Mouse (Mus musculus) stomach, embryonic 16.5 days (tissue): ENCODE results near the gene Dedd. TPM values are rescaled to one million over a fixed set of nuclear protein-coding genes. Genes with fewer than 3 reads are reported as not detected.
A peak's percentile ranks its signal among the peaks of the same experiment; 100 is the strongest.

ENCODE experiments used
- ATAC-seq: fragments of 200-750 bp; cut with Nextera tagmentation; 2 replicates; pipeline ENCODE4 v1.8.0; 2017; ENCODE audit warnings: moderate number of reproducible peaks, moderate TSS enrichment; ENCODE audit not compliant: insufficient read depth, low FRiP score
- H3K27ac ChIP-seq: fragments of 300-500 bp; sonication (generic); 2 replicates; pipeline ENCODE4 v1.5.1; 2014; ENCODE audit warnings: low read length
- H3K27me3 ChIP-seq: fragments of 300-500 bp; sonication (generic); 2 replicates; pipeline ENCODE4 v1.6.1; 2014; ENCODE audit warnings: low read length, control low read depth, mixed read lengths; ENCODE audit not compliant: control insufficient read depth, insufficient read depth
- H3K36me3 ChIP-seq: fragments of 300-500 bp; sonication (generic); 2 replicates; pipeline ENCODE4 v1.6.1; 2014; ENCODE audit warnings: low read length; ENCODE audit not compliant: control insufficient read depth, insufficient read depth
- H3K4me1 ChIP-seq: fragments of 300-500 bp; sonication (generic); 2 replicates; pipeline ENCODE4 v1.6.1; 2014; ENCODE audit warnings: low read length, control low read depth, mixed read lengths; ENCODE audit not compliant: control insufficient read depth, insufficient read depth
- H3K4me2 ChIP-seq: fragments of 300-500 bp; sonication (generic); 2 replicates; pipeline ENCODE4 v1.6.1; 2014; ENCODE audit warnings: low read depth, low read length, mixed read lengths
- H3K4me3 ChIP-seq: fragments of 300-500 bp; sonication (generic); replicated peaks from 2 replicates; pipeline ENCODE4 v1.5.1; 2014; ENCODE audit warnings: mild to moderate bottlenecking, low read length
- H3K9ac ChIP-seq: fragments of 300-500 bp; sonication (generic); 2 replicates; pipeline ENCODE4 v1.6.1; 2014; ENCODE audit warnings: low read length
- H3K9me3 ChIP-seq: fragments of 300-500 bp; sonication (generic); replicated peaks from 2 replicates; pipeline ENCODE4 v1.6.1; 2016; ENCODE audit warnings: low read length, control low read depth; ENCODE audit not compliant: control insufficient read depth
- WGBS: fragments of 180-500 bp; shearing (Covaris S2); extraction: QIAGEN DNeasy Blood & Tissue Kit; methylation state at CpG from one replicate; pipeline ENCODE4 v1.1.7; 2014; 5-methylcytosine and 5-hydroxymethylcytosine counted together
- polyA plus RNA-seq: library from polyadenylated mRNA; unstranded; fragments of >200 nt; fragmentation: Nextera tagmentation; extraction: Ambion mirVana; gene quantifications from 2 replicates; pipeline ENCODE4 v1.2.1, GENCODE M21; 2015

Gene Dedd
- polyA plus RNA-seq: 48.0 and 54.7 TPM in 2 replicates

DNA sequence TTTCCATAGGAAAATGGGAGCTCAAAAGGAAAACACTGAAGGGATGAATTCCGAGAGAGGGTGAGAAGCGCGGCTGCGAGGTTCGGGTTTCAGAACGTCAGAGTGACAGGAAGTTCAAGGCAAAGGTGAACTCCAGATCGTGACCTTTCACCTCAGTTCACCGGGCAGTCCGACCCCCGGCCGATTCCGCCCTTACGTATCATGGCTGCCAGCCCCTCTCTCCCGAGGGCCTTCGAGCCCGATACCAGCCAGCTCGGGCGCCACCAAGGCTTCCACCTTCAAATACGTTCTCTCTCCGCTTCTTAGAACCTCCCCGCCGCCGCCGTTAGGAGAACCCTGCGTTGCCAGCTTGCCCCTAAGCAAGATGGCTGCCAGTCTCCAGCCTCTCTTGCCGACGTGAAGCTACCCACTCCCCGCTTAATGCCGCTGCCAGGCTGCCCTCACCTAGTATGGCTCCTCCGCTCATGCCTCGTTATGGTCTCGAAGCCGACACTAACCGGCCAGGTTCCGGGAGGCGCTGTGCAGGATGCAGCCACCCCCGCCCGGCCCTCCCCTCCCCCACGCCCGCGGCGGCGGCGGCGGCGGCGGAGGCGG lies at the start of gene Dedd:
Gene Dedd, plus strand, starts transcription at position 307 of the 594 bp plus-strand sequence.
- peak within 1 kb of the TSS; percentile 98 for H3K9ac ChIP-seq
- H3K27ac ChIP-seq: peak within 1 kb of the TSS; percentile 99
- peak within 1 kb of the TSS; percentile 79 for H3K4me3 ChIP-seq
- H3K36me3 ChIP-seq: no peaks in the 10 kb centered on the region
- peaks cover 27% of the 10 kb centered on the region for H3K4me1 ChIP-seq
- H3K4me2 ChIP-seq: peak within 1 kb of the TSS; percentile 92
- no peaks in the 10 kb centered on the region for H3K9me3 ChIP-seq
- peak; percentile 92 for ATAC-seq
- no peaks in the 10 kb centered on the region for H3K27me3 ChIP-seq
- WGBS: under 1% methylated on average over 46 of the region's 48 CpGs

DNA sequence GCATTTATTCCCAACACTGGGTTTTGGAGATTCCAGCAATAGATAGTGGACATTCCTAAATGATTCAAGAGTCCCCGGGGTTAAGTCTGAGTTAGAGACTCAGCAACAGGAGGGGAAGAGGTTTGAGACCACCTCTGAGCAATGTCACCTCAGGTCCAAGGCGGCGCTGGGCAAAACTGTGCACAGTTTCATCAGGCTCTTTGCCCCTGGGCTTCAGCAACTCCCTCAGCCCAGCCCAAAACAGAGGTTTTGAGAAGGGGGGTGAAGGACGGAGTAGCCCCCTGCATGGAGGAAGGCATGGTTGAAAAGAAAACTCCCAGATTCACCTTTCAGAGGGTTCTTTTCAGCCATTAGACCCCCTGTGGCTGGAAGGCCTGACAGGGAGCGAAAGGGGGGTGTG lies 49.2 kb upstream of the Dedd start:
- WGBS: 67% methylated on average over 5 of the region's 5 CpGs
- Histone ChIP-seq H3K36me3 (peaks cover 24% of the 10 kb centered on the region), H3K9ac (peak overlapping the region; percentile 70), H3K4me2 (peak overlapping the region; percentile 63), H3K4me3 (peak overlapping the region; percentile 78), H3K4me1 (peaks cover 16% of the 10 kb centered on the region), H3K27ac (no peak overlapping the region), H3K9me3 (no peaks in the 10 kb centered on the region), H3K27me3 (no peaks in the 10 kb centered on the region)
- no peak for ATAC-seq

DNA sequence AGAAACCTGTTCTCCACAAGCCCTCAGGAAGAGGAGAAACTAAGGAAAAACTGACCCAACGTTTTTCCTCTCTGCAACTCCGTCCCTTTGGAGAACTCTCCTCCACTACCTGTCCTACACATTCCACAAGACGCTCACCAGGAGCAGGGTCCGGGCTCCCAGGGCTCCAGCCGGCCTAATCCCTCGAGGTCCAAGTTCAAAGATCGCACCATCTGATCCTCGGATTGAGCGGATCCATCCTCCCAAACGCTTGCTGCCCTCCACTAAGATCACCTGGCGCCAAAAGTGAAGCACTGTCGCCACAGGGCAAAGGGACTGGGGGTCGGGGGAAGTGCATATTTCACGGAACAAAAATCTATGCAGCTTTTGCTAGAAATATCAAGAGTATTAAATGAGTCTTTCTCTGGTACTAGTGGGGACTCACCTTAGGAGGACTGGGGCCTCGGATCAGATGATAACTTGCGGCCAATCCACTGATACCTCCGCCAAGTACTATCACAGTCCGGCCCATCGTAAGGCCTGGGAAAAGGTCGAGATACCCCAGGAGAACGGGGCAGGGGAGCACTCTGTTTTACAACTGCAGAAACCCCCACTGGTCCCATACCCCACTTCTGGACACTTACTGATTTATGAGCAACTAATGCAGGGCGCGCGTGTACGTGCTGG lies 48.6 kb upstream of the Dedd start:
- Histone ChIP-seq H3K4me3 (peak overlapping the region; percentile 78), H3K27me3 (no peaks in the 10 kb centered on the region), H3K9ac (peak overlapping the region; percentile 70), H3K4me1 (peaks cover 16% of the 10 kb centered on the region), H3K9me3 (no peaks in the 10 kb centered on the region), H3K27ac (peak overlapping the region; percentile 69), H3K4me2 (peak overlapping the region; percentile 63), H3K36me3 (peaks cover 20% of the 10 kb centered on the region)
- ATAC-seq: peak; percentile 8; the same call in 1 of the 2 replicates
- WGBS: under 1% methylated on average over 25 of the region's 25 CpGs

DNA sequence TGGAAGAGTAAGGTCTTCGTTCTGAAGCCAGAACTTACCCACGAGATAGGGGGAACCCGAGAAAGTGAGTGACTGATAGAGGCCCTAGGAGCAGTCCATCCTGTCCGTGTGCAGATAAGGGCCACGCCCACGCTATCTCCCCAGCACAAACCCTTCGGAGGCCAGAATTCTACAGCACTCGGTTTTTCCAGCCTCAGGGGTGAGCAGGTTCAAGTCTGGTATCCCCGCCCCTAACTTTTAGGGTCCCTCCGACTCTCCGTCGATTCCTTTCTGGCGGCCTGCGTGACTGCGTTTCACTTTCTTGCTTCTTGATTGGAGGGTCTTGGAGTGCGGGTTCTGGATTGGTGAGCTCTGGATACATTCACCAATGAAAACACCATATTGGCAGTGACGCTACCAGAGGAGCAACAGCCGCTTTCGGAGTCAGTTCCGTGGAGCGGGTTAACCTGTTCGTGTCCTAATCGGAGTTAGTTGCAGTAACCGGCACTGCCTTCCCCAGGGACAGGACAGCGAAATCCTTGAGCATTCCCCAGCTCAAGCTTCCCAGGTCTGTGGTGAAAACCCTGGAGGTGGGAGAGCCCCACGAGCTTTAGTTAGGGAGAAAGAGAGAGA lies 47.9 kb upstream of the Dedd start, which contains the start of gene Ppox:
Gene Ppox, minus strand, starts transcription at position 271 of the 612 bp plus-strand sequence.
- peak; percentile 96 for ATAC-seq
- peaks cover 15% of the 10 kb centered on the region; the same call in 1 of the 2 replicates for H3K36me3 ChIP-seq
- under 1% methylated on average over 26 of the region's 26 CpGs for WGBS
- H3K4me1 ChIP-seq: peaks cover 16% of the 10 kb centered on the region
- H3K27ac ChIP-seq: peak within 1 kb of the TSS; percentile 87
- peak within 1 kb of the TSS; percentile 70 for H3K4me2 ChIP-seq
- peak within 1 kb of the TSS; percentile 73 for H3K9ac ChIP-seq
- H3K4me3 ChIP-seq: peak within 1 kb of the TSS; percentile 78
- no peaks in the 10 kb centered on the region for H3K27me3 ChIP-seq
- no peaks in the 10 kb centered on the region for H3K9me3 ChIP-seq

DNA sequence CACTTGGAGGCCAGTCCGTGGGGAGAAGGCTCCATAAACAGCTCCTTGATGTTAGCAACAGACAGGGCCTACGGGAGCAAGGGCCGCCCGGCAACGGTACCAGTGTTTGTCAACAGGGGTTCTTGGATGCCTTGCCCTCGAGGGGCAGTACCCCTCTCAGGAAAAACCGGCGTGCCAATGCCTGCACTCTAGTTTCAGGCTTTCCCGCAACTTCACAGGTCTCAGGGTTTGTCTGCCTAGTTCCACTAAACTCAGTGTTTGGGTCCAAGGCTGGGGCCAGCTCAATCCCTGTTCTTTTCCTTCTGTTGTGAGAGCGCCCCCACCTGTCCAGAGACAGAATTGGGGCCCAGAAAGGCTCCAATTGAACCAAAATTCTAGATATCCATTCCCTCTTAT lies 47.4 kb upstream of the Dedd start:
- 2% methylated on average over 10 of the region's 10 CpGs for WGBS
- Histone ChIP-seq H3K4me3 (peak overlapping the region; percentile 78), H3K27ac (peak overlapping the region; percentile 87), H3K9me3 (no peaks in the 10 kb centered on the region), H3K4me1 (peaks cover 18% of the 10 kb centered on the region), H3K4me2 (peak overlapping the region; percentile 70), H3K9ac (peak overlapping the region; percentile 73), H3K36me3 (peaks cover 12% of the 10 kb centered on the region; the same call in 1 of the 2 replicates), H3K27me3 (no peaks in the 10 kb centered on the region)
- peak; percentile 49 for ATAC-seq

DNA sequence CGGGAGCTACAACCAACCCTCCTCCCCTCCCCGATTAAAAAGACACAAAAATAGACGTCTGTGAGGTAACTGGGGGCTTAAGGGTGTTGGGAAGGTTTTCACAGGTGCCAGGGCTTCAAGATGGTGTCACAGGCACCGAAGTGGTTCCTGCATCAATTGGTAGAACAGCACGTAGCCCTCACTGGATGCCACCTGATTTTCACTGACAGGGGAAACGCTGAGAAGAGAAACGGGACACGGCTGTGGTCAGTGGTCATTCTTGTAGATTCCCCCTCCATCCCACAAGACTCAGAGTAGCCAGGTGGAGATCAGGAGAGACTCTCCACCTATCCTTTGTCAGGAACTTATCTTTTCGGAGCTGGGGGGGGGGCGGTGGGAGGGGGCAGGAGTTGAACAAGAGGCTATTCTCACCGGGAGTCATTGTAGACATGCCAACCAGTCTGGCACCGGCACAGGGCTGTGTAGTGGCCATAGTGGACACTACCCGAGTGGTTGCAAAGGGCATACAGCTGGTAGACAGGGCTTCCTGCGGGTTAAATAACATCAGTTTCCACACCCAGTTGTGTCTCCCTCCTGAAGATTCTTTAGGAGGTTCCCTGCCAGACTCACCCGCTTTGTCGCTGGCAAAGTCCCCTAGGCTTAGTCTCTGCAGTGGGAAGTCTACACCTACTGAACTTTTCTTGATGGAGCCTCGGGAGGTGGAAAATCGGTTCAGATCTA lies 46.7 kb upstream of the Dedd start:
- no peaks in the 10 kb centered on the region for H3K27me3 ChIP-seq
- H3K4me1 ChIP-seq: peaks cover 25% of the 10 kb centered on the region
- no peaks in the 10 kb centered on the region for H3K9me3 ChIP-seq
- no peak overlapping the region; the same call in 1 of the 2 replicates for H3K27ac ChIP-seq
- 76% methylated on average over 18 of the region's 18 CpGs for WGBS
- H3K36me3 ChIP-seq: peaks cover 12% of the 10 kb centered on the region; the same call in 1 of the 2 replicates
- H3K9ac ChIP-seq: peak overlapping the region; percentile 32; the same call in 1 of the 2 replicates
- no peak for ATAC-seq
- H3K4me3 ChIP-seq: peak overlapping the region; percentile 78
- H3K4me2 ChIP-seq: peak overlapping the region; percentile 70

DNA sequence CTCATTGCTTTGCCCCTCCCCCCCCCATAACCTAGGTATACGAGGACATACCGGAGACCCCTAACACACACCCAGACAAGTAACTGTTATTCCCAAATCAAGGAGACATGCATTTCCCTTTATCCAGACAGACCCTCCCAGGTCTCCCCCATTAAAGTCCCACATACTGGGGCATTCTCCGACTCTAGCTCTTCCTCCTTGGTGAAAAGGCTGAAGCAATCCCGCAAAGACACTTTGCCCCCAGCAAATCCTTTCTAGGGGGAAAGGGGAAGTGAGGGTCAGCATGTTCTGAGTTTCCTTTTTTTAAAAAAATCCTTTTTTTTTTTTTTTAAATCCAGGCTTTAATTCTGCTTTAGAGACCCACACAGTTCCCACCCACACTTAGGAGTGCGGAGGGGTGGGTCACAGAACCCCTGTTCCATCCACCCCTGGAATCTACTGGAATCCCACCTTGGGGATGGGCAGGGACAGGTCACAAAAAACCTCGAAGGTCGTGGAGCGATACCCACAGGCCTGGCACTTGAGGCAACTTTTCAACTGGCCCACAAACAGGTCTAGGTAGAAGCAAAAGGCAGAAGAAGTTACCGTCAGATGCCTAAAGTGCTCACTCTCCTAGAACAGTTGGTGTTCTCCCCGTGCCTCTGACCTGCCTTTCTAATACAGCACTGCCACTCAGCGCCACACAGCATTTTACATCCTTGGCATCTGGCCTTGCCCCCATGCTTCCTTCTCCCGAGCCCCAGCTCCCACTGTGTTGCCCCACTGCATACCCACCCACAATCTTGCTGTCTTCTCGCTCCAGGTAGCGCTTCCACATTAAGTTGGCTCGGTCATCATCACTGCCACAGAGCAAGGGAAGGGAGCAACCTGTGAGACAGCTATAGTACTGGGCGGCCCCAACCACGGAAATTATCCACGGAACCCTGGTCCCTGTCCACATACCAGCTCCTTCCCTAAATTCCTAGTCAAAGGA lies 45.5 kb upstream of the Dedd start:
- peaks cover 31% of the 10 kb centered on the region for H3K4me1 ChIP-seq
- 89% methylated on average over 18 of the region's 18 CpGs for WGBS
- H3K27ac ChIP-seq: no peak overlapping the region
- no peaks in the 10 kb centered on the region for H3K27me3 ChIP-seq
- peaks cover 13% of the 10 kb centered on the region; the same call in 1 of the 2 replicates for H3K36me3 ChIP-seq
- no peak for ATAC-seq
- H3K4me2 ChIP-seq: no peak overlapping the region
- H3K4me3 ChIP-seq: no peak overlapping the region
- H3K9me3 ChIP-seq: no peaks in the 10 kb centered on the region
- no peak overlapping the region for H3K9ac ChIP-seq

DNA sequence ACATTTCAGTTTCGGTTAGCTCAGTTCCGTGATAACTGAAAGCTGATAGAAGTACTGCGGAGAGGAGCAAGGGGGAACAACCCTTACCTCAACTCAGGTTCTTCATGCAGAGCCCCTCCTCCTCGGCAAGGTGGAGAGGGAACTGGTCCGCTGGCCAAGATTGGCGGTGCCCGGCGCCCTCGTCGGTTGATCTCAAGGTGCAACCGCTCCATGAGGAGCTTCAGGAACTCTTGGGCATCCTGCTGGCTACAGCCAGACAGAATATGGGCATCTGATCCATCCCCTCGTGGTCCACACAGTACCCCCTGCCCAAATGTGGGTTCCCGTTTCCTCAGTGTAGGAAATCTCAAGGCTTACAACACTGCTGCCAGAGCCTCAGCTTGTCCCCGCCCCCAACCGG lies 44.5 kb upstream of the Dedd start:
- Histone ChIP-seq H3K4me1 (peaks cover 31% of the 10 kb centered on the region), H3K4me3 (no peak overlapping the region), H3K36me3 (peaks cover 18% of the 10 kb centered on the region; the same call in 1 of the 2 replicates), H3K27ac (no peak overlapping the region), H3K27me3 (no peaks in the 10 kb centered on the region), H3K9ac (peak overlapping the region; percentile 7; the same call in 1 of the 2 replicates), H3K9me3 (no peaks in the 10 kb centered on the region), H3K4me2 (no peak overlapping the region)
- WGBS: 89% methylated on average over 15 of the region's 15 CpGs
- no peak for ATAC-seq
